8 mouse cellular contexts compared by ENCODE assay signal in the genomic region with DNA sequence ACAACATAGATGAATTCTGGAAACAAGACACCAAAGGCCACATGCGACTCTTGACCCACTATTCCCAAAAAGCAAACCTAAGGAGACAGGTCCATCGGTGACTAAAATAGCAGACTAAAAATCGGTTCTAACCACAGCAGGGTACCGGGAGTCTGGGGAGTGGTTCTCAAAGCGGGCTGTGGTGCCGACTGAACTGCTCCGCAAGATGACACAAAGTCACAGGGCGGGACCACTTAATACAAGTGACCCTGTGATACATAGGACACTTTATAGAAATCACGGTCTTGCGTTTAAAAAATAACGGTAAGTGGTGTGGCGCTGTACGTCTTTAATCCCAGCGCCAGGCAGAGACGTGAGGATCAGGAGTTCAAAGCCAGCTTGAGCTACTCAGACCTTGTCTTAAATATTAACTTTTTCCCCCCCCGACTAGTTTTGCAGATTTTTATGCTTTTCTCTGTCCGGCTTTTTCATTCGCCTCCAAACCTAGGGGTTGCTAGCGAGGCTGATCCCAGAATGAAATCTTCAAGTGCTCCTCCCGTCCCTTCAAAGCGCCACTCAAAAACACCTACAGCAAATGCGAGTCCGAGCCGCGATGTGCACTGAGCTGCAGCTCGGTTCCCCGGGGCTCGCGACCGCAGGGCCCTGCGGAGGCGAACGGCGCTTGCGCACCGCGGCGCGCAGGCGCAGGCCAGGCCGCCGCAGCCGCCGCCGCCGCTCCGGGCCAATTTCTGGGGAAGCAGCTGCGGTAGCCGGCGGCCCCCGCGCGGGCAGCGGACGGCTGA. TPM values are rescaled to one million over a fixed set of nuclear protein-coding genes. Genes with fewer than 3 reads are reported as not detected.
DNase-seq lines count a peak whose midpoint lies in the region; ATAC-seq and TF ChIP-seq lines count a peak whose summit lies in the region.

No protein-coding gene starts in this region.

- no peak for TF ChIP-seq POLR2A in small intestine, adult 2 months (IDR thresholded peaks at IDR 0.05; ENCODE audit: low read depth, low read length)

- peak; percentile 16 to 19 for DNase-seq in layer of hippocampus, postnatal 10 days (ENCODE audit: low spot score in 2 of 2)
- no peak for DNase-seq in layer of hippocampus, adult 8-10 months (ENCODE audit: low spot score in 2 of 2)
- DNase-seq in R1 (ENCODE audit: low read depth, low spot score), result peak; percentile 78
- peak; percentile 91 for DNase-seq in lung, embryonic 14.5 days
- DNase-seq in yolk sac, embryonic 10.5 days (ENCODE audit: low spot score), result no peak

- H3K4me1 ChIP-seq in lung, embryonic 14.5 days (ENCODE audit: insufficient read depth), result no peaks in the 10 kb centered on the region
- peaks cover 29% of the 10 kb centered on the region for H3K4me1 ChIP-seq in small intestine, adult 2 months (ENCODE audit: control insufficient read depth, insufficient read depth, insufficient read length, low read length)

- peak overlapping the region; percentile 78 for H3K4me3 ChIP-seq in lung, embryonic 14.5 days (ENCODE audit: low read depth, low read length)
- peak overlapping the region; percentile 89 for H3K4me3 ChIP-seq in small intestine, adult 2 months (ENCODE audit: low read depth, low read length)

- WGBS in lung, embryonic 14.5 days, result 1% methylated on average over 55 of the region's 55 CpGs
- under 1% methylated on average over 55 of the region's 55 CpGs for WGBS in small intestine, adult 2 months

- 0 out of 2 replicates have a peak, but pooled peaks cover 3% of the 10 kb centered on the region for H3K36me3 ChIP-seq in lung, embryonic 14.5 days (ENCODE audit: insufficient read depth)
- peaks cover 14% of the 10 kb centered on the region for H3K36me3 ChIP-seq in small intestine, adult 2 months (ENCODE audit: control insufficient read depth, insufficient read depth, low read length)

- TF ChIP-seq CTCF in lung, embryonic 14.5 days (IDR thresholded peaks at IDR 0.05; ENCODE audit: low read depth), result no peak
- no peak for TF ChIP-seq CTCF in small intestine, adult 2 months (IDR thresholded peaks at IDR 0.05; ENCODE audit: extremely low read depth, insufficient read length, insufficient replicate concordance, low read depth, low read length)

- peak overlapping the region; percentile 78 for H3K9ac ChIP-seq in lung, embryonic 14.5 days

- no peaks in the 10 kb centered on the region for H3K9me3 ChIP-seq in lung, embryonic 14.5 days (ENCODE audit: low read depth, low read length)

- peak overlapping the region; percentile 90 for H3K4me2 ChIP-seq in lung, embryonic 14.5 days

- ATAC-seq in erythroblast, adult 5-6 weeks (replicated peaks; ENCODE audit: low FRiP score, poor library complexity, severe bottlenecking), result peak; percentile 70
- peak; percentile 67 for ATAC-seq in inflammation-experienced regulatory T-cells, adult 6 months
- peak; percentile 93 for ATAC-seq in lung, embryonic 14.5 days (ENCODE audit: insufficient read depth)

- H3K27me3 ChIP-seq in lung, embryonic 14.5 days (ENCODE audit: insufficient read depth, low read length), result no peaks in the 10 kb centered on the region
- H3K27me3 ChIP-seq in small intestine, adult 2 months (ENCODE audit: control insufficient read depth, insufficient read depth, low read length), result no peaks in the 10 kb centered on the region

- H3K27ac ChIP-seq in lung, embryonic 14.5 days (ENCODE audit: low read depth), result peak overlapping the region; percentile 88
- H3K27ac ChIP-seq in small intestine, adult 2 months (ENCODE audit: insufficient read depth, low read depth, low read length), result peak overlapping the region; percentile 85

RNA-seq across cellular contexts. Expression of gene Mbtps1, which starts 0.5 kb away (rescaled TPM):
- total RNA-seq in layer of hippocampus, postnatal 10 days (2021), result 10 to 100 TPM; 62.7 to 67.9 TPM
- 10 to 100 TPM; 75.6 to 83.8 (median 80.9) TPM for total RNA-seq in layer of hippocampus, adult 8-10 months (2022)
- total RNA-seq in erythroblast, adult 5-6 weeks (2015; ENCODE audit: low replicate concordance), result 36.1 and 41.0 TPM in 2 replicates
- total RNA-seq in erythroblast, adult 5-6 weeks (2017; ENCODE audit: low replicate concordance), result 43.0 and 68.2 TPM in 2 replicates
- 10 to 100 TPM; 32.6 to 52.2 (median 45.6) TPM for polyA plus RNA-seq in inflammation-experienced regulatory T-cells, adult 6 months (2017; shearing (Covaris generic))
- polyA plus RNA-seq in lung, embryonic 14.5 days (2014; fragmentation: Nextera tagmentation; extraction: Ambion mirVana), result 125 and 128 TPM in 2 replicates
- polyA plus RNA-seq in small intestine, adult 2 months (2012; rRNA removed), result 24.4 and 43.1 TPM in 2 replicates

RNA-seq across cellular contexts. Expression of gene Hsdl1, which starts 17.0 kb away (rescaled TPM):
- total RNA-seq in layer of hippocampus, postnatal 10 days (2021), result 10 to 100 TPM; 52.3 to 53.2 TPM
- 10 to 100 TPM; 43.8 to 51.8 (median 49.7) TPM for total RNA-seq in layer of hippocampus, adult 8-10 months (2022)
- 2.3 and 7.9 TPM in 2 replicates for total RNA-seq in erythroblast, adult 5-6 weeks (2015; ENCODE audit: low replicate concordance)
- total RNA-seq in erythroblast, adult 5-6 weeks (2017; ENCODE audit: low replicate concordance), result 9.9 and 12.0 TPM in 2 replicates
- polyA plus RNA-seq in inflammation-experienced regulatory T-cells, adult 6 months (2017; shearing (Covaris generic)), result 10 to 100 TPM; 30.3 to 73.9 (median 72.5) TPM
- polyA plus RNA-seq in lung, embryonic 14.5 days (2014; fragmentation: Nextera tagmentation; extraction: Ambion mirVana), result 25.9 and 26.8 TPM in 2 replicates
- polyA plus RNA-seq in small intestine, adult 2 months (2012; rRNA removed), result 13.4 and 20.9 TPM in 2 replicates

RNA-seq across cellular contexts. Expression of gene Dnaaf1, which starts 17.0 kb away (rescaled TPM):
- under 1 TPM; 0.45 to 0.57 TPM for total RNA-seq in layer of hippocampus, postnatal 10 days (2021)
- under 1 TPM; 0.13 to 0.43 (median 0.17) TPM for total RNA-seq in layer of hippocampus, adult 8-10 months (2022)
- total RNA-seq in erythroblast, adult 5-6 weeks (2015; ENCODE audit: low replicate concordance), result not detected in 2 replicates
- not detected in 2 replicates for total RNA-seq in erythroblast, adult 5-6 weeks (2017; ENCODE audit: low replicate concordance)
- polyA plus RNA-seq in inflammation-experienced regulatory T-cells, adult 6 months (2017; shearing (Covaris generic)), result not detected
- 0.24 TPM in 1 of 2 replicates, not detected in the other for polyA plus RNA-seq in lung, embryonic 14.5 days (2014; fragmentation: Nextera tagmentation; extraction: Ambion mirVana)
- 3.7 and 9.4 TPM in 2 replicates for polyA plus RNA-seq in small intestine, adult 2 months (2012; rRNA removed)

RNA-seq across cellular contexts. Expression of gene Taf1c, which starts 47.0 kb away (rescaled TPM):
- total RNA-seq in layer of hippocampus, postnatal 10 days (2021), result 10 to 100 TPM; 12.5 to 13.0 TPM
- total RNA-seq in layer of hippocampus, adult 8-10 months (2022), result 10 to 100 TPM; 10.7 to 11.8 (median 11.5) TPM
- total RNA-seq in erythroblast, adult 5-6 weeks (2015; ENCODE audit: low replicate concordance), result 2.5 and 8.3 TPM in 2 replicates
- total RNA-seq in erythroblast, adult 5-6 weeks (2017; ENCODE audit: low replicate concordance), result 2.5 and 3.7 TPM in 2 replicates
- polyA plus RNA-seq in inflammation-experienced regulatory T-cells, adult 6 months (2017; shearing (Covaris generic)), result 10 to 100 TPM in 2 of 3 experiments, 1 to 10 TPM in 1; 8.3 to 14.8 (median 13.3) TPM
- polyA plus RNA-seq in lung, embryonic 14.5 days (2014; fragmentation: Nextera tagmentation; extraction: Ambion mirVana), result 9.0 and 10.4 TPM in 2 replicates
- 15.9 and 23.6 TPM in 2 replicates for polyA plus RNA-seq in small intestine, adult 2 months (2012; rRNA removed)

RNA-seq across cellular contexts. Expression of gene Adad2, which starts 54.5 kb away (rescaled TPM):
- total RNA-seq in layer of hippocampus, postnatal 10 days (2021), result under 1 TPM in 1 of 2 experiments, not detected in 1; 0.25 TPM
- 1 to 10 TPM in 2 of 4 experiments, under 1 TPM in 2; 0.33 to 1.1 (median 0.71) TPM for total RNA-seq in layer of hippocampus, adult 8-10 months (2022)
- not detected in 2 replicates for total RNA-seq in erythroblast, adult 5-6 weeks (2015; ENCODE audit: low replicate concordance)
- not detected in 2 replicates for total RNA-seq in erythroblast, adult 5-6 weeks (2017; ENCODE audit: low replicate concordance)
- polyA plus RNA-seq in inflammation-experienced regulatory T-cells, adult 6 months (2017; shearing (Covaris generic)), result not detected
- polyA plus RNA-seq in lung, embryonic 14.5 days (2014; fragmentation: Nextera tagmentation; extraction: Ambion mirVana), result 0.09 TPM in 1 of 2 replicates, not detected in the other
- polyA plus RNA-seq in small intestine, adult 2 months (2012; rRNA removed), result 0.27 and 0.96 TPM in 2 replicates

Comparison
In these comparisons a context has a peak if more than half of its experiments do, and no peak if none do; other contexts are left out.
1. DNase-seq: peak in layer of hippocampus, postnatal 10 days (2 of 2), R1 (single experiment) and lung, embryonic 14.5 days (single experiment); none in layer of hippocampus, adult 8-10 months (0 of 2) and yolk sac, embryonic 10.5 days (single experiment).
2. Peak in every context shown above with its lines, with median percentiles within 50 percentile points of each other: ATAC-seq.